Mouse (Mus musculus) erythroblast, embryonic 14.5 days (primary cell): ENCODE measurements around the gene Pkd1l3.

Experiments
- GATA1 ChIP-seq: IDR thresholded peaks from 2 replicates; pipeline ENCODE4 v1.6.1; 2012; ENCODE audit warnings: low read length, inconsistent platforms, mixed read lengths
- TAL1 ChIP-seq: IDR thresholded peaks from 3 replicates; pipeline ENCODE4 v1.6.1; 2012; ENCODE audit warnings: low read length, inconsistent platforms, mixed read lengths

DNA sequence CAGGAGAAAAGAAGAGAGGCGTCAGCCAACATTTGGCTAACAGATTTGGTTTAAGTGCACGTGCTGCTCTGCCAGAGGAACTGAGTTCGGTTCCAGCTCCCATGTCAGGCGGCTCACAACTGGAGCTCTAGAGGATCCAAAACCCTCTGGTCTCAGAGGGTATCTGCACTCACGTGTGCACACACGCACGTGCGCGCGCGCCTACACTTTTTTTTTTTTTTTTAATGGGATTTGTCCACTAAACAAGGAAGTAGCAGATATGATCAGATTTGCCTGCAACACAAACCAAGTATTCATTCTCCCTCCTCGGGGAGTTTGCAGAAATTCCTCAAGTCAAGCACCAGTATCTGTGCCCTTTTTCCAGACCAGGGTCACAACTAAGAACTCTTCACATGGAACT, 6.7 kb upstream of the Pkd1l3 start:
- TF ChIP-seq GATA1 (no peak), TAL1 (no peak)
